Mouse (Mus musculus): ENCODE measurements around the gene Maml1.

The Maml1 gene

DNA sequence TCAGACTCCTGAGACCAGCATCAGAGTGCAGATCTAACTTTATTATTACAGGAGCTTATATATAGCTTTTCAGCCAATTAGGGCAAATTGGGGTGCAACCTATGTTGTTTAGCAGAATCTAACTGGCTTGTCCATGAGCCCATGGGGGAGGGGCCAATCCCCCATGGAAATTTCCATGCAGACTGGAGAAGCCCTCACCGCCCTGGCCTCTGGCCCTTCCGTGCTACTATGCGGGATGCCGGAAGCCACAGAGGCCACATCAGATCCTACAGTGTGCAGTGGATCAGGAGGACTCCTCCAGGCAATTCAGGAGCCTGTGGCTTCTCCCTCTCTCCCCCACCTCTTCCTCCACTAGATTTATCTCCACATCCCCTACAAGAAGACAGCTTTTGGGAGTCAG lies 74.3 kb downstream of the Maml1 start:
- DNase-seq: no peak

DNA sequence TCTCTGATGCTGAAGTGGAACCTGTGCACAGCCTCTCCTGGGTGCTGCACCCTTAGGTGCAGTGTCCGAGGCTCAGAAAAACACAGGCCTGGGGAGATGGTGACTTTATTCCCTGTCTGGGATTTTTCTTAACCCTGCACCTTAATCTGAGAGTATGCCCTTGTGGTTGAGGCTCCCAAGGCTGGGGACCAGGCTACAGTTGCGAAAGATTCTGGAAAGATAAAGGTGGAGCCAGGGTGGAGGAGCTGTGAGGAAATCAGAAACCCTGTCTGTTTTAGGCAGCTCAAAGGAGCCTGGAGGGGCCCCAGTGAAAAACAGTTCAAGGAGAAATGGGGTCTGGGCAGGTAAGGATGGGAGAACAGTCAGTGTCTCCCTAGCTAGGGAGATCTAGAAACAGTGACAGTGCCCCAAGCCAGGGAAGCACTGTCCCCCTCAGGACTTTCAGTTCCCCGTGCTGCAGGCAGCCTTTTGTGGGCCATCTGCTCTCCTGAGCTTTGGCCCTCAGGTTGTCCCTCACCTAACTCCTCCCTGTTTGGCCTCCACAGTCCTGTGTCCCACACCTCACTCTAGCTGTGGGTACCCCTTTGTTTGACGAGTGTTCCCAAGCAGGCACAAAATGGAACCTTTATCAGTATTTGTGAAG lies 75.3 kb downstream of the Maml1 start:
- DNase-seq: no peak

DNA sequence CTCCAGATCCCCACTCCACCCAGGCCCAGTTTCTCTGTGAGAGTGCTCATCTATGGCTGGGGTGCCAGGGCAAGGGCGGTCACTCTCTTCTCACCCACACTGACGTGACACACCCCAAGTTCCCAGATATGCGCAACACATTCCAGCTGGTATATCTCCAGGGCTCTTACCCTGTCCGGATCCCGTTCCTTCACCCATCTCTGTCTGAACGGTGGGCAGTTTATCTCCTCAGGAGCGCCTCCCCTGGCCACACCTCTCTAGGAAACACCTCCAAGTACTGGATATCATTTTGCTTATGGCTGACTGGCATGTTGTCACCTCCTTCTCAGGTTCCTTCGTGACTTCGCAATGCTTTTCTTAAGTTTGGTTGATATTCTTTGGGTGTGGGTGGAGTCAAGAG lies 76.5 kb downstream of the Maml1 start:
- DNase-seq: no peak

DNA sequence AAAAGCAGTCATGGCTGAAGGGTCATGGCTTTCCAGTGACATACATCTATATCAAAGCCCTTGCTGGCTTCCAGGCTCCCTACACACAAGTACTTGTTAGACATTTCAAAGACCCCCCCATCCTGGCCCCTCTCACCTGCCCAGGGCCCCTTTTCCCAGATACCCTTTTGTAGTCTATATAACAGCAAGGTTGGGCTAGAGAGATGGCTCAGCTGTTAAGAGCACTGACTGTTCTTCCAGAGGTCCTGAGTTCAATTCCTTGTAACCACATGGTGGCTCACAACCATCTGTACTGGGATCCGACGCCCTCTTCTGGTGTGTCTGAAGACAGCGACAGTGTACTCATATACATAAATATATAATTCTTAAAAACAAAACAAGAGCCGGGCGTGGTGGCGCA lies 77.5 kb downstream of the Maml1 start:
- no peak for DNase-seq

DNA sequence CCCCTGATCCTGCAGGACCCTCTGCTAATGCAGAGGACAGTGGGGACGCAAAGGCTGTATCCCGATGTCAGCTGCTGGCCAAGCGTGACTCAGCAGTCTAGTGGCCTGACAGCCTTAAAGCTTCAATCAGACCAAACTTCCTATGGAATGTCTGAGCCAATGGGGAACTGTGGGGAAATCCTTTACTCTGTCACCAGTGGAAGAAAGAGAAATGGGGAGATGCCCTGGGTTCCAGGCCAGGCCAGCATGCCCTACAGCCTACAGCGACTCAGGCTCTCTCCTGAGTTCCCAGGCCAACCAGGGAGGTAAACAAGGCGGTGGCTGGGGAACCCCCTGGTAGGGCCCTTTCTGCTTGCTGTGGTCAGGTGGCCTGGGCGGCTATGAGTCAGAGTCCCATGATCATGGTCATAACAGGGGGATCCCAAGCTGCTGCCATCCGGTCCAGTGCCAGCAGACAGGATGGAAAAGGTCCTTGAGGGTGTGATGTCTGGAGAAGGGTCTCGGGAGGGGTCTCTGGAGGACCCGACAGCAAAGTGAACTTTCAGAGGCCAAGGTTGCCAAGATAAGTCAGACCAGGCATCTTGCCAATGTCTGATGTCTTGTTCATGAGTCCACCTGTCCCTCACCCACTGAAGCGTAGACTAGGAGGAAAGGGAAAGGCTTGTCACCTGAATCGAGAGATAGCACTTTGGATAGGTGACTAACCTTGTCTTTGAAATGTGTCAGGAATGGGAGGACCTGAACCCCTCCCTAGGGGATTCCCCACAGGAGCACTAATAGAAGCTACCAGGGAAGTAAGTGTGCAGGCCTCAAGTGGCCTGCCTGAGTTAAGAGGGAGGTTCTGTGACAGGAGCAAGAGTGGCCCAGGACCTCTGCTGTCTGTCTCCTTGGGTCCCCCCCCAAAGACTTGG lies 79.0 kb downstream of the Maml1 start:
- DNase-seq: peak; percentile 88

DNA sequence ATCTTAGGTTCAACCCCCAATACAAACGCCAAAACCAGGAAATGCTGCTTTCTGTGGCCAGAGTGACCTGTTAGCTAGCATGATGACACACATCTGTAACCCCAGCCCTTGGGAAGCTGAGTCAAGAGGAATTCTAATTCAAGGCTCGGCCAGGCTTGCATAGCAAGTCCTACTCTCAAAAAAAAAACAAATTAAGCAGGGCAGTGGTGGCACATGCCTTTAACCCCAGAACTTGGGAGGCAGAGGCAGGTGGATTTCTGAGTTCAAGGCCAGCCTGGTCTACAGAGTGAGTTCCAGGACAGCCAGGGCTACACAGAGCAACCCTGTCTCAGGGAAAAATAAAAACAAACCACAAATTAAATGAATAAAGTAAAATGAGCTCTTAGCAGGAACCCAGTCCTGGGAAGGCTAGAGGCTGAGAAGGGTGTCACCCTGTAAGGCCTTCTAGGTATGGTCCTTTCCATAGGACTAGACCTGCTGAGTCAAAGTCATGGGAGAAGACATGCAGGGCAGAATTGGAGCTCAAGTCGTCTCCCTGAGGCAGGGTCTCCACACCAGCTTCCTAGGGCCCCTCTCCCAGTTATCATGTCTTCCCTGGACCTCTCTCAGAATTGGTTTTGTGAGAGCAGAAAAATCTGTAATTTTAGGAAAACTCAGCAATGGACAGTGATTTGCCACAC lies 79.9 kb downstream of the Maml1 start:
- DNase-seq: no peak

DNA sequence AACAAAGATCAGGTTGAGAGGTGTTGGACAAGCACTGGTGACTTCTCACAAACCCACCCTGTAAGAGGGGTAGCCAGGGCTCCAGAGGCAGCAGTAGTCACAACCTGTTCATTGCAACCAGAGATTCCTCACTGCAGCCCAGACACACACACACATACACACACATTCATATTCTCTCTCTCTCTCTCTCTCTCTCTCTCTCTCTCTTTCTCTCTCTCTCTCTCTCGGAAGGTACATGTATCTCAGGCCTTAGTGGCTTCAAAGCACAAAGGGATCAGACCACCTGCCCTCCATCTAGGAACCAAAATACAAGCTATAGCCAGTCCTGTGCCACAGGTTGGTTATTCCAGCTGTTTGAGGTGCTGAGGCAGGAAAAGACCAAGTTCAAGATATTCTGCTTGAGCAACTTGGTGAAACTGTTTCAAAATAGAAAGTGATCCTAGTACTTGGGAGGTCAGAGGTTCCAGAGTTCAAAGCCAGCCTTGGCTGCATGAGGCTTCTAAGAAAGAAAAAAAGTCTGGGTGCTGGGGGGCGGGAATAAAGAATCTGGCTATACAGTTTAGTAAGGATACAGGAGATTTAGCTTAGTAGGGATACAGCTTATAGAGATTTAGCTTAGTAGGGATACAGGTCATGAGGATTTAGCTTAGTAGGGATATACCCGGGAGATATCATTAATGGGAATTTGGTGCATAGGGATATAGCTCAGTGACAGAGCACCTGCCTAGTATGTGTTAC lies 80.6 kb downstream of the Maml1 start:
- no peak for DNase-seq

DNA sequence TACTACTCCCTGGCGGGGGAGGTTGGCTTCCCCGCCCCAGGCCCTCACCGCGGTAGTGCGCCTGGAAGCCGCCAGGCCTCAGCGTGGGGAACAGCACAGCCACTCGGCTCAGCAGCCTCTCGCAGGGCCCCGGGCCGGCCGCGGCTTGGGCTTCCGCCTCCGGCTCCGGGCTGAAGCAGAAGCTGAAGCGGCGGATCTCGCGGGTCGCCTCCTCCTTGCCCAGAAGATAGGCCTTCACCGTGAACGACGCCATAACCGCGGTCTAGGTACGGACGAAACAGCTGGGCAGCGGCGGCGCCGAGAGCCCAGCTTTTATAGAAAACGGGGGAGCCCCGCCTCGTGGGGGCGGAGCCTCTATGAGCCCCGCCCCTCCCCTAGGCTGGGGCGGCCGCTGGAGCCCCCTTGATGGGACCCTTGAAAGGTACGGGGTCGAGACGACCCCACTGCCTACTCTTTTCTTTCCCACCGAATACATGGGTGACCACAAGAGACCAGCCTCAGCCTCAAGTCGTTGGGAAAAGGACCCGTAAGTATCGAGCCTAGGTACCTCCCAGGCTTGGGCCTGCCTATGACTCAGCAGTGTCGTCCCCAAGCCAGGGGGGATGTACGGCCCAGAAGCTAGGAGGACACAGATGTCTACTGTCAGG lies 81.5 kb downstream of the Maml1 start, which contains the start of the genes Sqstm1 and Mgat4b:
Gene Sqstm1 (minus strand): TSS at position 323 of the 647 bp plus-strand sequence.
Gene Mgat4b (plus strand): TSS at position 386 of the 647 bp plus-strand sequence.
- peak; percentile 73 for DNase-seq

DNA sequence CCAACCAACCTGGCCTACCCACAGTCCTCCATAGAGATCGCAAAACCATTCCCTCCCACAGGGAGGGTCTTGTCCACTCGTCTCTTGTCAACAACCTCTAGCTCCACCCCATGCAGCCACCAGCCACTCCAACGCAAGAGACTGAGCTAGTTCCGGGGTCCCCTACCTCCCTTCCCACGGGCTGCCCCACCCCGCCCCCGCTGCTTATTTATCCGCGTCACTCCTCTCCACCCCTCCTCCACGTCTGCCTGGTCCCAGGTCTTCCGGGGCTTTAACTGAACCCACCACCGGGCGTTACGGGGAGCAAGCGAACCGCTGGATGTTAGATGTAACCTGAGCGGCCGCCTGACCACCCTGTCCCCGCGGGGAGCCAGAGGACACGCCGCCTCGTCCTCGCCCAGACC lies 82.0 kb downstream of the Maml1 start:
- DNase-seq: peak; percentile 95

DNA sequence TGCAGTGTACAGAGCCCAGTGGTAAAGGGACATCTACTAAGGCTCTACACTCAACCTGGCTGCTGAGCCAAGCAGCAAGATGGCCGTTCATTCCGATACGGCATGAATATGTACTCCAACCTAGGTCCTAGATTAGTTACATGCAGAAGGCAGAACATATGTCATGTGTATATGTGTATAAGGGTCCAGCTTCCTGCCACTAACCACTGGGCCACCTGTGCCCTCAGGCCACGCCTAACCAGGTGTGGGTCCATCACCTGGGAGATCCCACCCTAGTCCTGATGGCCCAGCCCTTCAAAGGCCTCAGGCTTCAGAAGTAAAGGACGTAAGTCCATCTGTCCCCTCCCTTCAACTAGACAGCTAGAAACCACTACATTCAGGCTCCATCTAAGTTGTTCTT lies 84.1 kb downstream of the Maml1 start:
- DNase-seq: no peak

DNA sequence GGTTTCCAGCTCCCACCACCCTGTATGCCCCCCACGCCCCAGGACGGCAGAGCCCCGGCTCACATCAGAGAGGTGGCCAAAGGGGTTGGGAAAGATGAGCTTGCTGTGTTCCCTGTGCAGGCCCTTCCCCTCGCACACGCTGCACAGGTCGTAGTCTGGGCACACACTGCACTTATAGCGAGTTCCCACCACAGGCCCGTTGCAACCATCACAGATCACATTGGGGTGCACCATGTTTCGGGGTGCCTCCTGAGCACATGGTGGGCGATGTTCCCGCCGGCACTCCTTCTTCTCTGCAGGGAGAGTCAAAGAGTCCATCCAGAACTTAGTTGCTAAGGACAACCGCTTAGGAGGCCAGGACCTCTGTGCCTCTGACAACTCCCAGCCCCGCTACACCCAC lies 84.8 kb downstream of the Maml1 start:
- no peak for DNase-seq

DNA sequence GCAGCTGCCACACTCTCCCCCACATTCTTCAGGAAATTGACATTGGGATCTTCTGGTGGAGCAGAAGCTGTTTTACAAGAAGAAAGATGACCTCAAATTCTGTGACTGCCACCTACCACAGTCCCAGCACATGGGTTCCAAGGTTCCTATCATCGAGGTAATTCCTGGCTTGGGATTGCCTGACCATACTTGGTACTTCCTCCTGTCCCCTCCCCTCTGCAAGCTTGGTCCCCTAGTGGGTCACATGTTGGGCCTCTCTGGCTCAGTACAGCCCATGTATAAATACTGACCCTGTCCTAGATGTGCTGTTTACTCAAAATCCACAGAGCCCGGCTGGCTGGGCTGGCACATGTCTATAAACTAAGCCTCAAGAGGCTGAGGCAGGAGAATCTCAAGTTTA lies 86.1 kb downstream of the Maml1 start:
- no peak for DNase-seq
